Mouse (Mus musculus) midbrain, embryonic 14.5 days (tissue): Measurements from ENCODE around the gene Slc4a11. TPM values are rescaled to one million over a fixed set of nuclear protein-coding genes. Genes with fewer than 3 reads are reported as not detected.

Source experiments
- ATAC-seq: fragments of 200-750 bp; cut with Nextera tagmentation; 2 replicates; pipeline ENCODE4 v1.8.0; 2017; ENCODE audit warnings: moderate number of reproducible peaks, moderate library complexity; ENCODE audit not compliant: low FRiP score, low TSS enrichment
- DNase-seq: peaks from one replicate; pipeline ENCODE4 v3.0.0-alpha.2; 2015
- H3K27ac ChIP-seq: fragments of 300-500 bp; sonication (generic); replicated peaks from 2 replicates; pipeline ENCODE4 v1.5.1; 2014; ENCODE audit warnings: mild to moderate bottlenecking, low read depth, low read length, moderate library complexity
- H3K27me3 ChIP-seq: fragments of 300-500 bp; sonication (generic); 2 replicates; pipeline ENCODE4 v1.6.1; 2014; ENCODE audit warnings: low read length, control low read depth, mixed read lengths; ENCODE audit not compliant: control insufficient read depth, insufficient read depth
- H3K36me3 ChIP-seq: fragments of 300-500 bp; sonication (generic); 2 replicates; pipeline ENCODE4 v1.6.1; 2014; ENCODE audit warnings: low read length, control low read depth; ENCODE audit not compliant: control insufficient read depth, insufficient read depth
- H3K4me1 ChIP-seq: fragments of 300-500 bp; sonication (generic); 2 replicates; pipeline ENCODE4 v1.6.1; 2014; ENCODE audit warnings: mild to moderate bottlenecking, antibody characterized with exemption, low read length, control low read depth; ENCODE audit not compliant: control insufficient read depth, insufficient read depth
- H3K4me2 ChIP-seq: fragments of 300-500 bp; sonication (generic); 2 replicates; pipeline ENCODE4 v1.6.1; 2014; ENCODE audit warnings: mild to moderate bottlenecking, low read length, moderate library complexity
- H3K4me3 ChIP-seq: fragments of 300-500 bp; sonication (generic); replicated peaks from 2 replicates; pipeline ENCODE4 v1.5.1; 2014; ENCODE audit warnings: low read depth, low read length
- H3K9ac ChIP-seq: fragments of 300-500 bp; sonication (generic); replicated peaks from 2 replicates; pipeline ENCODE4 v1.6.1; 2014; ENCODE audit warnings: mild to moderate bottlenecking, low read length, moderate library complexity
- H3K9me3 ChIP-seq: fragments of 300-500 bp; sonication (generic); 2 replicates; pipeline ENCODE4 v1.6.1; 2016; ENCODE audit warnings: low read length, control low read depth, mixed read lengths; ENCODE audit not compliant: control insufficient read depth
- WGBS: fragments of 180-500 bp; shearing (Covaris S2); extraction: QIAGEN DNeasy Blood & Tissue Kit; methylation state at CpG from one replicate; pipeline ENCODE4 v1.1.7; 2014; 5-methylcytosine and 5-hydroxymethylcytosine counted together
- polyA plus RNA-seq: library from polyadenylated mRNA; unstranded; fragments of >200 nt; fragmentation: Nextera tagmentation; extraction: Ambion mirVana; gene quantifications from 2 replicates; pipeline ENCODE4 v1.2.1, GENCODE M21; 2014

Gene Slc4a11
- polyA plus RNA-seq, 1 experiment from 2014 or later: 0.49 TPM

- peak overlapping the region; percentile 40 for H3K4me3 ChIP-seq
- no peaks in the 10 kb centered on the region for H3K36me3 ChIP-seq
- no peaks in the 10 kb centered on the region for H3K9me3 ChIP-seq
- peaks cover 30% of the 10 kb centered on the region for H3K27me3 ChIP-seq
- no peak for DNase-seq
- H3K27ac ChIP-seq: no peak overlapping the region
- peak overlapping the region; percentile 94 for H3K4me2 ChIP-seq
- H3K9ac ChIP-seq: peak overlapping the region; percentile 36; the same call in 1 of the 2 replicates
- 0 out of 2 replicates have a peak, but pooled peaks cover 8% of the 10 kb centered on the region for H3K4me1 ChIP-seq
- ATAC-seq: peak; percentile 8; the same call in 1 of the 2 replicates
- WGBS: 1% methylated on average over 31 of the region's 31 CpGs
Observed at GRCm38 (mm10) chr2:130696700-130697152, 593 bp downstream of the Slc4a11 start.

- DNase-seq: no peak
- Histone ChIP-seq H3K9ac (no peak overlapping the region), H3K27ac (no peak overlapping the region), H3K36me3 (no peaks in the 10 kb centered on the region), H3K4me1 (0 out of 2 replicates have a peak, but pooled peaks cover 8% of the 10 kb centered on the region), H3K4me2 (no peak overlapping the region), H3K9me3 (no peaks in the 10 kb centered on the region), H3K4me3 (no peak overlapping the region), H3K27me3 (peaks cover 23% of the 10 kb centered on the region)
- 36% methylated on average over 3 of the region's 3 CpGs for WGBS
- ATAC-seq: no peak
Observed at GRCm38 (mm10) chr2:130693563-130693962, 3.8 kb downstream of the Slc4a11 start.

GRCm38 (mm10) chr2:130689011-130689410, 8.3 kb downstream of the Slc4a11 start:
- Histone ChIP-seq H3K27me3 (no peaks in the 10 kb centered on the region), H3K9ac (no peak overlapping the region), H3K27ac (no peak overlapping the region), H3K4me1 (no peaks in the 10 kb centered on the region), H3K36me3 (peaks cover 12% of the 10 kb centered on the region), H3K4me2 (no peak overlapping the region), H3K9me3 (no peaks in the 10 kb centered on the region), H3K4me3 (no peak overlapping the region)
- ATAC-seq (no peak), DNase-seq (no peak)
- WGBS: 85% methylated on average over 2 of the region's 2 CpGs

- no peak overlapping the region for H3K9ac ChIP-seq
- 91% methylated on average over 9 of the region's 9 CpGs for WGBS
- H3K36me3 ChIP-seq: peaks cover 46% of the 10 kb centered on the region
Observed at GRCm38 (mm10) chr2:130685426-130685825, 11.9 kb downstream of the Slc4a11 start.

GRCm38 (mm10) chr2:130681531-130681930, 15.8 kb downstream of the Slc4a11 start:
- DNase-seq: no peak
- Histone ChIP-seq H3K9me3 (no peaks in the 10 kb centered on the region), H3K9ac (no peak overlapping the region), H3K36me3 (peaks cover 85% of the 10 kb centered on the region), H3K4me1 (no peaks in the 10 kb centered on the region), H3K27ac (no peak overlapping the region), H3K4me2 (no peak overlapping the region), H3K27me3 (no peaks in the 10 kb centered on the region), H3K4me3 (no peak overlapping the region)
- ATAC-seq: no peak
- 81% methylated on average over 3 of the region's 3 CpGs for WGBS

More at GRCm38 (mm10) chr2:130685426-130685825, 11.9 kb downstream of the Slc4a11 start:
- Histone ChIP-seq H3K27me3 (no peaks in the 10 kb centered on the region), H3K27ac (no peak overlapping the region), H3K4me3 (no peak overlapping the region), H3K4me2 (no peak overlapping the region), H3K4me1 (no peaks in the 10 kb centered on the region), H3K9me3 (no peaks in the 10 kb centered on the region)
- DNase-seq: no peak
- ATAC-seq: no peak

- Histone ChIP-seq H3K36me3 (peaks cover 98% of the 10 kb centered on the region), H3K4me3 (no peak overlapping the region), H3K4me2 (no peak overlapping the region), H3K4me1 (no peaks in the 10 kb centered on the region), H3K27me3 (no peaks in the 10 kb centered on the region), H3K9ac (no peak overlapping the region), H3K9me3 (no peaks in the 10 kb centered on the region), H3K27ac (no peak overlapping the region)
- 91% methylated on average over 6 of the region's 6 CpGs for WGBS
- DNase-seq (no peak), ATAC-seq (no peak)
Observed at GRCm38 (mm10) chr2:130679899-130680298, 17.4 kb downstream of the Slc4a11 start.

- H3K4me2 ChIP-seq: no peak overlapping the region
- H3K36me3 ChIP-seq: peaks cover 98% of the 10 kb centered on the region
- 95% methylated on average over 12 of the region's 12 CpGs for WGBS
- DNase-seq (no peak), ATAC-seq (no peak)
- no peak overlapping the region for H3K9ac ChIP-seq
- H3K27me3 ChIP-seq: no peaks in the 10 kb centered on the region
- no peak overlapping the region for H3K4me3 ChIP-seq
- no peak overlapping the region for H3K27ac ChIP-seq
- no peaks in the 10 kb centered on the region for H3K4me1 ChIP-seq
- H3K9me3 ChIP-seq: no peaks in the 10 kb centered on the region
Observed at GRCm38 (mm10) chr2:130679154-130679553, 18.2 kb downstream of the Slc4a11 start.

GRCm38 (mm10) chr2:130677211-130677610, 20.1 kb downstream of the Slc4a11 start:
- ATAC-seq (no peak), DNase-seq (no peak)
- H3K9me3 ChIP-seq: no peaks in the 10 kb centered on the region
- no peak overlapping the region for H3K4me3 ChIP-seq
- 93% methylated on average over 10 of the region's 10 CpGs for WGBS
- no peaks in the 10 kb centered on the region for H3K27me3 ChIP-seq
- no peak overlapping the region for H3K27ac ChIP-seq
- peaks cover 98% of the 10 kb centered on the region for H3K36me3 ChIP-seq
- H3K4me1 ChIP-seq: no peaks in the 10 kb centered on the region
- H3K9ac ChIP-seq: no peak overlapping the region
- no peak overlapping the region for H3K4me2 ChIP-seq

GRCm38 (mm10) chr2:130667559-130667958, 29.8 kb downstream of the Slc4a11 start, which contains the start of gene Itpa:
Gene Itpa (plus strand): TSS chr2:130667610.
- ATAC-seq: peak; percentile 72
- H3K4me2 ChIP-seq: peak within 1 kb of the TSS; percentile 88
- peaks cover 23% of the 10 kb centered on the region for H3K4me1 ChIP-seq
- H3K4me3 ChIP-seq: peak within 1 kb of the TSS; percentile 66
- no peaks in the 10 kb centered on the region for H3K9me3 ChIP-seq
- H3K36me3 ChIP-seq: peaks cover 13% of the 10 kb centered on the region
- 1% methylated on average over 31 of the region's 31 CpGs for WGBS
- peak within 1 kb of the TSS; percentile 68 for H3K9ac ChIP-seq
- peak within 1 kb of the TSS; percentile 90 for H3K27ac ChIP-seq
- no peaks in the 10 kb centered on the region for H3K27me3 ChIP-seq
- peak; percentile 96 for DNase-seq
